Mouse (Mus musculus) G1E-ER4 (cell line): ENCODE data around the gene Patz1. TPM values are rescaled to one million over a fixed set of nuclear protein-coding genes. Genes with fewer than 3 reads are reported as not detected.

Experiments used
- GATA1 ChIP-seq: IDR thresholded peaks from one replicate; pipeline ENCODE4 v1.8.0; 2012; ENCODE audit warnings: low read length, inconsistent platforms
- polyA plus RNA-seq: library from polyadenylated mRNA; stranded (reverse); fragments of >175 nt; gene quantifications from 2 replicates; pipeline ENCODE4 v1.2.3, GENCODE M21; 2012

The Patz1 gene
- 108 and 127 TPM in 2 replicates for polyA plus RNA-seq

DNA sequence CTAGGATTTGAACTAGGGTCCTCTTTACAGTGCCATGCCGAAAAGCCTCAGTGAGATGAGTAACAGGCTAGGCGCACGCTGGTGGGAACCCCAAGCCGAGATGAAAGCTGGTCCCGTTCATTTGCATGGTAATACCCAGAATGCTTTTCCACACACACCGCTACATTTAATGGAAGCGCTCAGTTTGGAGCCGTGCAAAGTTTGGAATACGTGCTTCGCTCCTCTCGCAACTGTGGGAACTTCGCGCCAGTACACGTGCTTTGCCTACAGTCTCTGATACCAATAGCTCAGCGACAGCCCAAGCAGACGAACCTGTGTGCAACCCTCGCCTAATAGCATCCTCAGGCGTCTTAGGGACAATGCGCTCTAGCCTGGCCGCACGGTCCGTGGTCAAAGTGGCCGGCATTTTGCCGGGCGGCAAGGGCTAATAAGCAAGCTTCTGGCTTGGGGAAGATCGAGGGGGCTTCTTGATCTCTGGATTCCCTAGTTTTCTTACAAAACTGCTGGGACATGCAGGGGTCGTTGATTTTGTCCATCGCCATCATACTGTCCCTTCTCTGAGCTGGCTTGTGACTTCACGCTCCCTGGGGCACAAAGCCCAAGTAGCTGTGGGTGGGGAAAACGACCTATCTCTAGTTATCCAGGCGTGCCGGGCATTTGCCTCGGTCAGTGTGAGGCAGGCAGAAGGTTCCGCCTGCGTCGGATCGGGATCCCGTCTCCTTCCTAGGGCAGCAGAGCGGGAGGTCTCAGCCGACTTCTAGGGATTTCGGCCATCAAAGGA is at the start of gene Patz1:
TSS of gene Patz1 (plus strand) at position 354 of the 781 bp plus-strand sequence.
- no peak for TF ChIP-seq GATA1

DNA sequence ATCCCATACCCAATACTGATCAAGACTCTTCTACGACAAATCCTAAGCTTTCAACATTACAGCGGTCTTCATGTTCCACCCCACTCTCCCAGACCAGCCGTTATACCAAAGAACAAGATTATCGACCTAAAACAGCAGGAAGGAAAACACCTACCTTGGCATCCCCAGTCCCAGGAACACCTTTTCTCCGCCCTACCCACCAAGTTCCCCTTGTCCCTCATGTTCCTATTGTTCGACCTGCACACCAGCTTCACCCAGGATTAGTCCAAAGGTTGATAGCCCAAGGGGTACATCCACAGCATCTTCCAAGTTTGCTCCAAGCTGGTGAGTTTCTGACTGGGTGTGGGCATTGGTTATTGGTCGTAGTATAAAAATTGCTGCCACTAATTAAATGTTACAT is 46.3 kb upstream of the Patz1 start:
- no peak for TF ChIP-seq GATA1

- TF ChIP-seq GATA1, result no peak
These were observed 44.9 kb upstream of the Patz1 start for GRCm38 (mm10) chr11:3243771-3244170.

GRCm38 (mm10) chr11:3247387-3247786 is 41.3 kb upstream of the Patz1 start:
- TF ChIP-seq GATA1, result no peak

GRCm38 (mm10) chr11:3259537-3259936 is 29.1 kb upstream of the Patz1 start:
- TF ChIP-seq GATA1, result no peak

- no peak for TF ChIP-seq GATA1
These were observed 23.2 kb upstream of the Patz1 start for GRCm38 (mm10) chr11:3265291-3266078.

GRCm38 (mm10) chr11:3266079-3266685 is 22.5 kb upstream of the Patz1 start, which contains the start of gene Drg1:
Drg1 (minus strand) TSS chr11:3266415.
- TF ChIP-seq GATA1, result no peak

DNA sequence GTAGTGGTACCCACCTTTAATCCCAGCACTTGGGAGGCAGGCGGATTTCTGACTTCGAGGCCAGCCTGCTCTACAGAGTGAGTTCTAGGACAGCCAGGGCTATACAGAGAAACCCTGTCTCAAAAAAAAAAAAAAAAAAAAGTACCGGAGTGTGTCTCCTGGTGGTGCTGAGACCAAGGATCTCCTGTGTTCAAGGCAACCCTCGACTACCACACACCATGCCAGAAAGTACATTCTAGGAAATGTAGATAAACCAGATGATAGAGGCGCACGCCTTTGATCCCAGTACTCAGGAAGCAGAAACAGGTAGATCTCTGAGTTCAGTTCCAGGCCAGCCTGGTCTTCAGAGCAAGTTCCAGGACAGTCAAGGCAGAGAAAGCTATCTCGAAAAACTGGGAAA is 21.5 kb upstream of the Patz1 start:
- TF ChIP-seq GATA1, result no peak

DNA sequence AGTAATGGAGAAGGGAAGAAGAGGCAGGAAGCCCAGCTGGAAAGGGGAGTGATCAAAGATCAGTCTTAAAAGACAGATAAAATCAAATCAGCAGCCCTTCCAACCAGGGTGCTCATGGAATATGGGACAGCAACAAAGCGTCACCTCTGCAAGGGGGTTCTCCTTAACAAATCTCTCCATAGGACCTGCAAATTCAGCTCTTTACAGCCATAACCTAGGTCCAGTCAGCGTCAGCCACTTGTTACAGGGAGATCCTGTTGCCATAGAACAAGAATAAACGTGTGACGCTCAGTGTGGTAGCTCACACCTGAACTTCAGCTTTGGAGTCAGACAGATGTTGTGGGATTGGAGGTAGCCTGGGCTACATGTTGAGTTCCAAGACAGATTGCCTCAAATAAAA is 19.4 kb upstream of the Patz1 start:
- no peak for TF ChIP-seq GATA1

GRCm38 (mm10) chr11:3278351-3278750 is 10.3 kb upstream of the Patz1 start:
- no peak for TF ChIP-seq GATA1

DNA sequence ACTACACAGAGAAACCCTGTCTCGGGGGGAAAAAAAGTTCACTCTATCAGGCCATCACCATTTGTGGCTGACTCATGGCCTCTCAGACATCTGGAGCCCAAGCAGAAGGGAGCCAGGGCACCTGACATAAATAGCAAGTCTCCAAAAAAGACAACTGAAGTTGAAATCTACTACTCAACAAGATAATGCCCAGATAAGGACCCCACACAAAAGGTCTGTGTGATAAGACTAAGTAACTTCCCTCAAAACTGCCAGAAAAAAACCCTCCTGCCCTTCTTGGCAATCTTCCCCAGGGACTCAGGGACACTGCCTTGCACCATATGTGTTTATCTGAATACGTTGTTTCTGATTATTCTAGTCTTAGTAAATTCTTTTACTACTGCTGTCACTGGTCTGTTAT is 8.9 kb upstream of the Patz1 start:
- TF ChIP-seq GATA1, result peak; percentile 35

DNA sequence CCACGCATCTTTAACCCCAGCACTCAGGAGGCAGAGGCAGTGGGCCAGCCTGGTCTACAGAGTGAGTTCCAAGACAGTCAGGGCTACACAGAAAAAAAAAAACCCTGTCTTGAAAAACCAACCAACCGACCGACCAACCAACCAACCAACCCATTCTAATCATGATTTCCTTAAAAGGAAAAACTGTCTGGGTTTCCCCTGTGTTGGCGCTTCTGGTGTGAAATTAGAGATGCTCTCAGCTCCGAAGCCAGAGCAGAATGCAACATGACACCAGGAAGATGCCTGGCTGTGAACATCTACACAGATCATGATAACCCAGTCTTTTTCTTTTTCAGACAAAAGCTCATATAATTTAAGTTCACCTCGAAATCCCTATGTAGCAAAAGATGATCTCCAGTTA is 5.8 kb upstream of the Patz1 start:
- no peak for TF ChIP-seq GATA1

- no peak for TF ChIP-seq GATA1
These were observed 5.0 kb upstream of the Patz1 start for GRCm38 (mm10) chr11:3283645-3284044.

- no peak for TF ChIP-seq GATA1
These were observed 2.7 kb upstream of the Patz1 start for GRCm38 (mm10) chr11:3285940-3286339.

DNA sequence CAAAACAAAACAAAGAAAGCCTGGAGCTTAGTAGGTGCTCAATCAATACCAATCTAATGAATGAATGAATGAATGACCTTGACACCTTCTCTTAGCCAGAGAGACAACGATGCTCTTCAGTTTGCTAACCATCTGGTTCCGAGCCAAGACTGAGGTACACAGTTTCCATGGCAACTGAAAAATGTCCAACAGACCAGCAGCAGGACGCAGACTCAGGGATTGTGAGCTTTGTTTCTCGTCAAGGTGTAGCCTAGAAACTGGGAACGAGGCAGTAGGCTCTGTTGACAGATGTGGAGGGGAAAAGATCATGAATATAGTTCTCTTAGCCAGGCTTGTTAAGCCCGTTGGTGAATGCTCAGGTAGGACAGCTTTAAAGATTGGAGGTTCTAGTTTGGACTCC is 1.5 kb upstream of the Patz1 start:
- no peak for TF ChIP-seq GATA1

GRCm38 (mm10) chr11:3287921-3288320 is 753 bp upstream of the Patz1 start:
- no peak for TF ChIP-seq GATA1
